Mouse (Mus musculus) lung, adult 2 months (tissue): Measurements from ENCODE around the gene Lamp1.

Experiments
- CTCF ChIP-seq: fragments of 200-500 bp; IDR thresholded peaks from 2 replicates; pipeline ENCODE4 v1.5.1; 2011; ENCODE audit warnings: mild to moderate bottlenecking, low read length, control low read depth; ENCODE audit not compliant: insufficient read depth
- POLR2A ChIP-seq: fragments of 200-500 bp; IDR thresholded peaks from 2 replicates; pipeline ENCODE4 v1.6.1; 2011; ENCODE audit warnings: low read depth, mild to moderate bottlenecking, control low read depth, low read length, borderline replicate concordance; ENCODE audit errors: extremely low read depth

GRCm38 (mm10) chr8:13179948-13180347 is 21.0 kb downstream of the Lamp1 start:
- TF ChIP-seq POLR2A: no peak
- TF ChIP-seq CTCF: no peak
